Mouse (Mus musculus) MEL (cell line): ENCODE results near the gene Sphkap.

Experiments
- CHD1 ChIP-seq: IDR thresholded peaks from 2 replicates; pipeline ENCODE4 v1.6.1; 2012; ENCODE audit warnings: low read depth, mild to moderate bottlenecking, inconsistent platforms, low read length, improper control_type of control experiment
- CTCF ChIP-seq, 3 experiments: IDR thresholded peaks in 2 of 3; conservative IDR thresholded peaks in 1 of 3; 2 replicates each; pipeline ENCODE4 v1.5.1; 2011 to 2012; ENCODE audit warnings: low read length in 3 of 3, low read depth in 2 of 3, mild to moderate bottlenecking in 2 of 3, improper control_type of control experiment in 1 of 3, inconsistent platforms in 1 of 3, mixed read lengths in 1 of 3, moderate library complexity in 1 of 3; ENCODE audit not compliant: control insufficient read depth in 1 of 3, insufficient read depth in 1 of 3, poor library complexity in 1 of 3, severe bottlenecking in 1 of 3
- E2F4 ChIP-seq: IDR thresholded peaks from 2 replicates; pipeline ENCODE4 v1.6.1; 2011; ENCODE audit warnings: low read depth, low read length, improper control_type of control experiment, borderline replicate concordance
- GATA1 ChIP-seq: IDR thresholded peaks from 2 replicates; pipeline ENCODE4 v1.6.1; 2011; ENCODE audit warnings: low read depth, low read length, improper control_type of control experiment
- HCFC1 ChIP-seq: IDR thresholded peaks from 2 replicates; pipeline ENCODE4 v1.6.1; 2012; ENCODE audit warnings: low read depth, mild to moderate bottlenecking, inconsistent platforms, low read length, improper control_type of control experiment, moderate library complexity
- KAT2A ChIP-seq: conservative IDR thresholded peaks from 2 replicates; pipeline ENCODE4 v1.6.1; 2012; ENCODE audit warnings: low read depth, low read length, improper control_type of control experiment, inconsistent platforms
- MAFK ChIP-seq: IDR thresholded peaks from 2 replicates; pipeline ENCODE4 v1.6.1; 2011; ENCODE audit warnings: low read depth, mild to moderate bottlenecking, low read length, improper control_type of control experiment, borderline replicate concordance
- NELFE ChIP-seq: IDR thresholded peaks from 2 replicates; pipeline ENCODE4 v1.6.1; 2011; ENCODE audit warnings: low read depth, low read length, improper control_type of control experiment
- NRF1 ChIP-seq: IDR thresholded peaks from 2 replicates; pipeline ENCODE4 v1.6.1; 2014; ENCODE audit warnings: low read depth, mild to moderate bottlenecking, inconsistent platforms, low read length, improper control_type of control experiment, moderate library complexity; ENCODE audit not compliant: poor library complexity, insufficient read depth, severe bottlenecking
- POLR2A ChIP-seq, 2 experiments: IDR thresholded peaks; 2 replicates each; pipeline ENCODE4 v1.6.1; 2011 to 2012; ENCODE audit warnings: low read length in 2 of 2, mild to moderate bottlenecking in 2 of 2, control low read depth in 1 of 2, improper control_type of control experiment in 1 of 2, low read depth in 1 of 2, moderate library complexity in 1 of 2; ENCODE audit not compliant: control insufficient read depth in 1 of 2, insufficient read depth in 1 of 2, poor library complexity in 1 of 2
- RCOR1 ChIP-seq: IDR thresholded peaks from 2 replicates; pipeline ENCODE4 v1.6.1; 2012; ENCODE audit warnings: low read depth, mild to moderate bottlenecking, inconsistent platforms, low read length, improper control_type of control experiment
- TCF12 ChIP-seq: IDR thresholded peaks from 2 replicates; pipeline ENCODE4 v1.6.1; 2014; ENCODE audit warnings: low read depth, mild to moderate bottlenecking, inconsistent platforms, low read length, improper control_type of control experiment, moderate library complexity
- USF2 ChIP-seq, 2 experiments: IDR thresholded peaks; 2 replicates each; pipeline ENCODE4 v1.6.1; 2011 to 2012; ENCODE audit warnings: improper control_type of control experiment in 2 of 2, low read length in 2 of 2, borderline replicate concordance in 1 of 2, inconsistent platforms in 1 of 2, low read depth in 1 of 2, mild to moderate bottlenecking in 1 of 2; ENCODE audit not compliant: insufficient read depth in 1 of 2
- ZC3H11A ChIP-seq: IDR thresholded peaks from 2 replicates; pipeline ENCODE4 v1.6.1; 2012; ENCODE audit warnings: low read depth, mild to moderate bottlenecking, inconsistent platforms, low read length, improper control_type of control experiment

- TF ChIP-seq CTCF (IDR thresholded peaks at IDR 0.05 in 2 of 3, conservative IDR thresholded peaks at IDR 0.05 in 1 of 3; ENCODE audit: control insufficient read depth in 1 of 3, insufficient read depth in 1 of 3, low read depth in 2 of 3, low read length in 3 of 3, poor library complexity in 1 of 3, severe bottlenecking in 1 of 3) (no peak), NELFE (no peak), MAFK (no peak), RCOR1 (no peak), E2F4 (no peak), POLR2A (IDR thresholded peaks at IDR 0.05; ENCODE audit: control insufficient read depth in 1 of 2, insufficient read depth in 1 of 2, low read depth in 1 of 2, low read length in 2 of 2, poor library complexity in 1 of 2) (no peak), GATA1 (no peak), USF2 (IDR thresholded peaks at IDR 0.05; ENCODE audit: borderline replicate concordance in 1 of 2, insufficient read depth in 1 of 2, low read depth in 1 of 2, low read length in 2 of 2) (no peak), HCFC1 (no peak), NRF1 (no peak), CHD1 (no peak), ZC3H11A (no peak), KAT2A (no peak), TCF12 (no peak)
These were observed 62.4 kb downstream of the Sphkap start for GRCm38 (mm10) chr1:83345572-83345971.
